27 mouse cellular contexts compared by ENCODE assay signal in the genomic region with DNA sequence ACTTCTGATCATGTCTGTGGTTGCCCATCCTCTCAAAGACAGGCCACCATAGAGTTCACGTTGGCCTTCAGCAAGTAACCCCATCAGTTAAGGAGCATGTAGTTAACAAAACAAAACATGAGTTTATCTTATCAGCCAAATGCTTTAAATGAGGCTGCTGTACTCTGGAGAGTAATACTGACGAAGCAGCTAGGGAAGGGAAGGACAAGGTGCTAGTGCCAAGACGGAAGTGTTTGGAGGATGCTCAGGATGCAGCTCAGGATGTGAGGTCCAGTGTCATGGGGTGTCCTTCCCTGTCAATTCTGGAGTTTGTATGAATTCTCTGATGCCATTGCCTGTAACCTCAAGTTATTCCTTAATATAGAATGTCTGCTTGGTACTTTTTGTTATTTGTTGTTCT.
DNase-seq lines count a peak whose midpoint lies in the region; ATAC-seq and TF ChIP-seq lines count a peak whose summit lies in the region.
"Had no signal": no experiment of that assay in that cellular context is flagged by ENCODE, and none has a peak within 500 bp of the region (broad histone marks: within the 10 kb centered on the region; RNA-seq: fewer than 3 reads in every experiment).

No protein-coding gene starts in this region.

- H3K79me2 ChIP-seq in liver, adult 2 months (ENCODE audit: control insufficient read depth, insufficient read depth, low read length), result no peaks in the 10 kb centered on the region; the same call in 1 of the 2 replicates

- no peak for TF ChIP-seq POLR2A in cerebellum, adult 2 months (IDR thresholded peaks at IDR 0.05; ENCODE audit: borderline replicate concordance, insufficient read depth, low read length)
- no peak for TF ChIP-seq POLR2A in liver, adult 2 months (IDR thresholded peaks at IDR 0.05; ENCODE audit: extremely low read depth, insufficient read depth, low read length)
- TF ChIP-seq POLR2A in small intestine, adult 2 months (IDR thresholded peaks at IDR 0.05; ENCODE audit: low read depth, low read length), result no peak

- no peak for TF ChIP-seq CTCF in cerebellum, adult 2 months (IDR thresholded peaks at IDR 0.05; ENCODE audit: borderline replicate concordance, insufficient read depth, low read depth, low read length)
- TF ChIP-seq CTCF in liver, adult 2 months (IDR thresholded peaks at IDR 0.05; ENCODE audit: low read depth, low read length), result no peak
- no peak for TF ChIP-seq CTCF in small intestine, adult 2 months (IDR thresholded peaks at IDR 0.05; ENCODE audit: extremely low read depth, insufficient read length, insufficient replicate concordance, low read depth, low read length)

- ATAC-seq in liver, embryonic 11.5 days (replicated peaks; ENCODE audit: low FRiP score), result no peak
- ATAC-seq: intestine, postnatal 0 days; liver, embryonic 12.5 days; liver, postnatal 0 days; midbrain, embryonic 15.5 days had no signal

- peaks cover 62% of the 10 kb centered on the region for H3K4me1 ChIP-seq in cerebellum, adult 2 months (ENCODE audit: control insufficient read depth, insufficient read depth, low read length)
- H3K4me1 ChIP-seq in liver, adult 2 months (ENCODE audit: control insufficient read depth, insufficient read depth, low read length), result peaks cover 33% of the 10 kb centered on the region
- H3K4me1 ChIP-seq in liver, embryonic 11.5 days (replicated peaks; ENCODE audit: control insufficient read depth, insufficient read depth, low read length), result no peaks in the 10 kb centered on the region; the same call in 1 of the 2 replicates
- H3K4me1 ChIP-seq in small intestine, adult 2 months (ENCODE audit: control insufficient read depth, insufficient read depth, insufficient read length, low read length), result peaks cover 39% of the 10 kb centered on the region

- H3K9me3 ChIP-seq in liver, embryonic 11.5 days (ENCODE audit: control insufficient read depth, low read length), result no peaks in the 10 kb centered on the region
- H3K9me3 ChIP-seq: heart, embryonic 13.5 days; kidney, embryonic 15.5 days; limb, embryonic 12.5 days; liver, embryonic 12.5 days; midbrain, embryonic 15.5 days had no signal

- H3K36me3 ChIP-seq in liver, adult 2 months (ENCODE audit: control insufficient read depth, insufficient read depth, low read length), result no peaks in the 10 kb centered on the region
- H3K36me3 ChIP-seq in liver, embryonic 11.5 days (ENCODE audit: control insufficient read depth, insufficient read depth, low read length), result peaks cover 9% of the 10 kb centered on the region; the same call in 1 of the 2 replicates
- no peaks in the 10 kb centered on the region for H3K36me3 ChIP-seq in small intestine, adult 2 months (ENCODE audit: control insufficient read depth, insufficient read depth, low read length)
- H3K36me3 ChIP-seq: midbrain, embryonic 15.5 days had no signal

- peak overlapping the region; percentile 90 for H3K27ac ChIP-seq in cerebellum, adult 2 months (ENCODE audit: insufficient read depth, low read length)
- H3K27ac ChIP-seq in liver, adult 2 months (replicated peaks; ENCODE audit: insufficient read depth, low read depth, low read length), result no peak overlapping the region
- H3K27ac ChIP-seq in liver, embryonic 11.5 days (ENCODE audit: low read depth, low read length), result no peak overlapping the region
- H3K27ac ChIP-seq in small intestine, adult 2 months (ENCODE audit: insufficient read depth, low read depth, low read length), result 0 out of 2 replicates have a peak overlapping the region, but pooled peaks have one; percentile 68
- H3K27ac ChIP-seq: heart, embryonic 13.5 days; hindbrain, embryonic 14.5 days; kidney, embryonic 15.5 days; limb, embryonic 12.5 days; liver, embryonic 12.5 days; midbrain, embryonic 15.5 days; stomach, postnatal 0 days had no signal

- H3K27me3 ChIP-seq in cerebellum, adult 2 months (ENCODE audit: control insufficient read depth, insufficient read depth, low read length), result no peaks in the 10 kb centered on the region
- no peaks in the 10 kb centered on the region for H3K27me3 ChIP-seq in liver, adult 2 months (ENCODE audit: control insufficient read depth, insufficient read depth, low read length)
- no peaks in the 10 kb centered on the region for H3K27me3 ChIP-seq in liver, embryonic 11.5 days (replicated peaks; ENCODE audit: control insufficient read depth, insufficient read depth, low read length)
- H3K27me3 ChIP-seq in small intestine, adult 2 months (ENCODE audit: control insufficient read depth, insufficient read depth, low read length), result no peaks in the 10 kb centered on the region
- H3K27me3 ChIP-seq: CH12.LX; heart, embryonic 13.5 days; kidney, embryonic 15.5 days; limb, embryonic 12.5 days; liver, embryonic 12.5 days; midbrain, embryonic 15.5 days had no signal

- no peak overlapping the region for H3K4me3 ChIP-seq in cerebellum, adult 2 months (replicated peaks; ENCODE audit: insufficient read depth, low read depth, low read length)
- no peak overlapping the region for H3K4me3 ChIP-seq in liver, adult 2 months (ENCODE audit: insufficient read depth, low read depth, low read length)
- H3K4me3 ChIP-seq in liver, embryonic 11.5 days (ENCODE audit: low read depth, low read length), result no peak overlapping the region
- H3K4me3 ChIP-seq in small intestine, adult 2 months (ENCODE audit: low read depth, low read length), result no peak overlapping the region
- H3K4me3 ChIP-seq: heart, adult 2 months; heart, embryonic 13.5 days; kidney, embryonic 15.5 days; limb, embryonic 12.5 days; liver, embryonic 12.5 days; midbrain, embryonic 15.5 days had no signal

- no peak overlapping the region for H3K9ac ChIP-seq in liver, adult 2 months (ENCODE audit: low read depth, low read length)
- H3K9ac ChIP-seq in liver, embryonic 11.5 days (ENCODE audit: low read depth, low read length), result no peak overlapping the region
- H3K9ac ChIP-seq: heart, embryonic 13.5 days; hindbrain, embryonic 14.5 days; kidney, embryonic 15.5 days; limb, embryonic 12.5 days; liver, embryonic 12.5 days; liver, postnatal 0 days; midbrain, embryonic 15.5 days had no signal

- 38% methylated on average over 3 of the region's 3 CpGs for WGBS in cerebellum, adult 2 months
- WGBS in liver, adult 2 months, result 71% methylated on average over 3 of the region's 3 CpGs
- WGBS in liver, embryonic 11.5 days, result 57% methylated on average over 3 of the region's 3 CpGs
- 49% methylated on average over 3 of the region's 3 CpGs for WGBS in small intestine, adult 2 months

- no peak for DNase-seq in cerebellum, adult 2 months
- no peak for DNase-seq in cerebellum, adult 11-12 months
- DNase-seq in heart, adult 11 months, result peak; percentile 89
- no peak for DNase-seq in heart, adult 8-10 months (ENCODE audit: low spot score)
- DNase-seq in liver, adult 2 months (ENCODE audit: extremely low read depth, low read depth, low spot score), result peak; percentile 35
- no peak for DNase-seq in liver, embryonic 11.5 days (ENCODE audit: low spot score)
- no peak for DNase-seq in adipocyte (ENCODE audit: low spot score)
- DNase-seq: adrenal gland, postnatal 10 days; cerebellum, adult 8-10 months; gastrocnemius, postnatal 36 days; heart, postnatal 10 days; layer of hippocampus, adult 9-11 months; liver, postnatal 0 days; lung, postnatal 4 days; thymus, adult 2 months; thymus, postnatal 36 days had no signal

- no peak overlapping the region for H3K4me2 ChIP-seq in liver, embryonic 11.5 days
- H3K4me2 ChIP-seq: heart, embryonic 13.5 days; hindbrain, embryonic 14.5 days; kidney, embryonic 15.5 days; limb, embryonic 12.5 days; liver, embryonic 12.5 days; midbrain, embryonic 15.5 days had no signal

Comparison
In these comparisons a context has a peak if more than half of its experiments do, and no peak if none do; other contexts are left out.
1. DNase-seq: peak in heart, adult 11 months (single experiment) and liver, adult 2 months (single experiment); none in cerebellum, adult 2 months (0 of 2), cerebellum, adult 11-12 months (single experiment), heart, adult 8-10 months (single experiment), liver, embryonic 11.5 days (single experiment) and adipocyte (single experiment).
2. H3K27ac ChIP-seq: peak in cerebellum, adult 2 months (single experiment) and small intestine, adult 2 months (single experiment); none in liver, adult 2 months (single experiment) and liver, embryonic 11.5 days (single experiment).